Mouse (Mus musculus): Measurements from ENCODE around the gene Nfkbil1.

GRCm38 (mm10) chr17:35173329-35173728 is 62.3 kb downstream of the Nfkbil1 start:
- TF ChIP-seq CEBPB (IDR thresholded peaks at IDR 0.05; ENCODE audit: low read depth) (no peak), USF1 (IDR thresholded peaks at IDR 0.05; ENCODE audit: low read depth) (no peak), MYOD1 (IDR thresholded peaks at IDR 0.05; ENCODE audit: control insufficient read depth, insufficient read length, low read depth) (no peak), CTCF (IDR thresholded peaks at IDR 0.05; ENCODE audit: control insufficient read depth, insufficient read depth, insufficient read length) (no peak), MYOG (IDR thresholded peaks at IDR 0.05; ENCODE audit: control insufficient read depth, extremely low read depth, insufficient read length) (no peak), MAX (IDR thresholded peaks at IDR 0.05) (no peak), FOSL1 (IDR thresholded peaks at IDR 0.05; ENCODE audit: insufficient read depth, low read length, poor library complexity, severe bottlenecking) (no peak)
